Mouse (Mus musculus): ENCODE data around the gene Zfp747.
"Not testable (repeated sequence)": the region's sequence is repeated elsewhere in the genome, so short reads cannot be mapped to it uniquely, and the experiment has no call there.

The Zfp747 gene

DNA sequence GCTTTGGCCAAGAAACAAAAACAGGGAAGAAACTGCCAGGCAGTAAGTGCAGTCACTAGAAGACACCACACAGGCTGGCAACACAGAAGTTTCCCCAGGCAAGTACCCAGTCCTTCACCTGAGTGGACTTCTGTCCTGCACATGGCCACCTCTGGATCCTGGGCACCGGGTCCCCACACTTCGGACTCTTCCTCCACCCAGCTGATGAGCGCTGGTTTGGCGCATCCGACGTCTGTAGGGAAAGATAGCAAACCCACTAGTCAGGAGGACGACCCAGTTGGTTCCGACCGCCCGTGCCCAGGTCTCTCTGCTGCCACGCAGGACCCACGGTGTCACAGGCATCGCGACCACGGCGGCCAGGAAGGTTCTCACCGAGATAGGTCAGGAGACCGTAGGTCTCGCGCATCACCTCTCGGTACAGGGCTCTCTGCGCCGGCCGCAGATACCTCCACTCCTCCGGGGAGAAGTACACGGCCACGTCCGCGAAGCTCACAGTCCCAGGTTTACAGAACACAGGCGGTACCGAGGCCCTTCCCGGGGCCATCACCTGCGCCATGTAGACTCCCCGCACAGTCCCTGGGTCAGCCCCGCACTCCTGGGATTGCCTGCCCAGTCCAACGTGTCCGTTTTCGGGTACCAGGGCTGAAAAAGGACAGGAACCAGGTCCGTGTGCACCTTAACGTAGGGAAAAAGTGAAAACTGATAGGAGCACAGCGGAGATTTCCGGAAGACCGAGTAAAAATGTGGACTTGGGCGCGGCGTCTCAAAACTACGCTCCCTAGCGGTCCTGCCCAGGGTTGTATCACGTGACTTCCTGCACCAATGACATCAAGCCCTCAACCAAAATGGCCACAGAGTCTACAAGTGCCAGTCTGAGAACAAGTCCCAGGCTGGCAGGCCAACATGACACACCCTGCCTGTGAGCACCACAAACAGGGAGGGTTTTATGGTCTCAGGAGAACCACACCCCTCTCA, at the start of gene Zfp747:
Gene Zfp747, minus strand, starts transcription at position 780 of the 975 bp plus-strand sequence.
- ATAC-seq (ENCODE audit: low TSS enrichment): peak; percentile 94

DNA sequence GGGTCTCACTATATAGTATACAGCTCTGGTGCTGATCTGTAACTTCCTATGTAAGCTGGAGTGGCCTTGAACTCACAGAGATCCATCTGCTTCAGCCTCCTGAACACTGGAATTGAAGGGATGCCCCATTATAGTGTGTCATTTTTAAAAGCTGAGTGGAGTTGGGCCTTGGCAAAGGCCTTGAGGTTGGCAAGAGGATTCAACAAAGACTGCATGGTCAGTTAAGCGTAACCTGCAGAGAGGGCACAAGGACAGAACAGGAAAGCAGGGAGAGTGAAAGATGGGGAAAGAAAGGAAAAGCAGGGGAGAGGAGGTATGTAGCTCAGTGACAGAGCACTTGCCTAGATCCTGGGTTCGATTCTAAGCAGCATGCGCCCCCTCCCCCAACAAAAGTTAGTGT, 49.4 kb upstream of the Zfp747 start:
- ATAC-seq (ENCODE audit: low TSS enrichment): no peak

DNA sequence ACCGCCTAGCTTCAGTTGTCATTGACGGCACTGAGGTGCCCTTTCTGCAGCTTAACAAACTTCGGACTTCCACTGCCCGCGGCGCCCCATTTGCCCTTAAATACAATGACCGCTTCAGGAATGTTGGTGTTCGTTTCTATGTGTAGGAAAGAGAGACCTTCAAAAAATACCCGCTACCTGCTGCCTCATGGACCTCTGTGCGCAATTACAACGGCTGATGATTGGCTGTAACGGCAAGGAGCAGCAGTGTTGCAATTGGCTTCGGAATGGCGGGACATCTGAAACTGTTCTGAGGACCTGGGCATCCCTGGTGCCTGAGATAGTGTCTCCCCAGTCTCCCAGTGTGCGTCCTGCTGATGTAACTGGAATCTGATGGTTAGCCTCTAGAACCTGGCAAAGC, 46.4 kb upstream of the Zfp747 start:
- ATAC-seq (ENCODE audit: low TSS enrichment): peak; percentile 88; the same call in 1 of the 2 replicates

DNA sequence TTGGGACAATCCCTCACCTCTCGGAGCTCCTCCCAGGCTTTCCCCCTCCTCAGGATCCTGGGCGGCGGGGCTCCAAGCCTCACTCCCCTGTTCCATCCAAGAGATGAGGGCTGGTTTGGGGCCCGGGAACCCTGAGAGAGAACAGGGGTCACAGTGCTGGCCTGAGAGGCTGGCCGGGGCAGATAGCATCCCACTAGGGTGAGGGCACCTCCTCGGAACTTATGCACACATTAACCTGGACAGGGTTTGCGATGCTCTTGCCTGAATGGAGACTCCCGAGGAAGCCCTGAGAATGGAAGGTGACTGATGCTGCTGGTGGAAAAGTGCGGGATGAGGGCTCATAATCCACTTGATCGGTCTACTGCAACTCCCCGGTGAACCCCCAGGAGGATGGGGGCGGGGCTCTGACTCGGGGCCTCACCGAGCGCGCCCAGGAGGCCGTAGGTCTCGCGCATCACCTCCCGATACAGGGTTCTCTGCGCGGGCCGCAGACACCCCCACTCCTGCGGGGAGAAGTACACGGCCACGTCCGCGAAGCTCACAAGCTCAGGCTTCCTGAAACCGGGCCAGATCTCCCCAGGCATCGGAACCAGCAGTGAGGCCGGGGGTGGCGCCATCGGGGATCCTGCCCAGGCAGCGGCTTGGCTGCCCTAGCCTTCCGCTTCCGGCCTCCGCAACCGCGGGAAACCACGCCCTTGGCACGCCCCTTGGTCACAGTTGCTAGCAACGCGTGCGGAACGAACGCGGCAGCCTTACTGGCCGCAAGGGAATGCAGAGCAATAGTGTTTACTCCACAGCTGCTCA, 45.7 kb upstream of the Zfp747 start, which contains the start of gene Zfp688:
Gene Zfp688, minus strand, starts transcription at position 681 of the 804 bp plus-strand sequence.
- ATAC-seq (ENCODE audit: low TSS enrichment): peak; percentile 91

DNA sequence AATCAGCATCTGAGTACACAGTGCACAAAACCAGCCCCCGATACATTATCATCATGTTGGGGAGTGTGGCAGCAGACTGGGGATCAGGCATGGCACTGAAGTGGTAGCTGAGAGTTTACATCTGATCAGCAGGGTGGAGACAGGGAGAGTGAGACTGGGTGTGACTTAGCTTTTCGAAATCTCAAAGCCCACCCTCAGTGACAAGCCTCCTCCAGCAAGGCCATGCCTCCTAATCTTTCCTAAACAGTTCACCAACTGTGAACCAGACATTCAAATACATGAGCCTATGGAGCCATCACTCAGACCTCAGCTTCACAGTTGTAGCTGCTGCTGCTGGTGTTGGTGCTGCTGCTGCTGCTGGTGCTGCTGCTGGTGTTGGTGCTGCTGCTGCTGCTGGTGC, 35.6 kb upstream of the Zfp747 start:
- no peak for ATAC-seq (ENCODE audit: low TSS enrichment)

DNA sequence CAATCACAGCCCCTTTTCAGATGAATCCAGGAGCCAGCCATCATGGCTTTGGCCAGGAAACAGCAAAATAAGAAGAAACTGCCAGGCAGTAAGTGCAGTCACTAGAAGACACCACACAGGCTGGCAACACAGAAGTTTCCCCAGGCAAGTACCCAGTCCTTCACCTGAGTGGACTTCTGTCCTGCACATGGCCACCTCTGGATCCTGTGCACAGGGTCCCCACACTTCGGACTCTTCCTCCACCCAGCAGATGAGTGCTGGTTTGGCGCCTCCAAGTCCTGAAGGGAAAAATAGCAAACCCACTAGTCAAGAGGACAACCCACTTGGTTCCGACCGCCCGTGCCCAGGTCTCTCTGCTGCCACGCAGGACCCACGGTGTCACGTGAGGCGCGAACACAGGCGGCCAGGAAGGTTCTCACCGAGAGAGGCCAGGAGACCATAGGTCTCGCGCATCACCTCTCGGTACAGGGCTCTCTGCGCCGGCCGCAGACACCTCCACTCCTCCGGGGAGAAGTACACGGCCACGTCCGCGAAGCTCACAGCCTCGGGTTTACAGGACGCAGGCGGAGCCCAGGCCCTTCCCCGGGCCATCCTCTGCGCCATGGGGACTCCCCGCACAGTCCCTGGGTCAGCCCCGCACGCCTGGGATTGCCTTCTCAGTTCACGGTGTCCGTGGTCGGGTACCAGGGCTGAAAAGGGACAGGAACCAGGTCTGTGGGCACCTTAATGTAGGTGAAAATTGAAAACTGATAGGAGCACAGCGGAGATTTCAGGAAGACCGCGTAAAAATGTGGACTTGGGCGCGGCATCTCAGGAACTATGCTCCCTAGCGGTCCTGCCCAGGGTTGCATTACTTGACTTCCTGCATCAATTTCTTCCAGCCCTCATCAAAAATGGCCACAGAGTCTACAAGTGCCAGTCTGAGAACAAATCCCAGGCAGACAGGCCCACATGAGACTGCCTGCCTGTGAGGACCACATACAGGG, 30.4 kb upstream of the Zfp747 start, which contains the start of gene Zfp764:
Gene Zfp764, minus strand, starts transcription at position 821 of the 986 bp plus-strand sequence.
- peak; percentile 92 for ATAC-seq (ENCODE audit: low TSS enrichment)

DNA sequence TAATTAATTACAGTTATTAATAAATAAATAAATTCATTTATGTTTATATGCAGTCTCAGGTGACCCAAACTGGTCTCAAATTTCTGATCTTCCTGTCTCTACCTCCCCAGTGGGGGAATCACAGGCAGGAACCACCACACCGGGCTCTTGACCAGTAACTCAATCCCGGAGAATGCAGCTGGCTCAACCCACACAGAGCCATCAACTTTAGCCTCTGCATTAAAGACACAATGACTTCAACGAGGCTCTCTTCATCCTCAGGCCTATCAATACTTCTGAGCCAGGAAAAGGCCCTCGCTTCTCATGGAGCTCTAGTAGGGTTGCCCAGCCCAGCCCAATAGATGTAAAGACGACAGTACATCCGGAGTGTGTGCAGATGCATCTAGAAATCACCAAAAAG, 28.3 kb upstream of the Zfp747 start:
- not testable (repeated sequence) for ATAC-seq (ENCODE audit: low TSS enrichment)

DNA sequence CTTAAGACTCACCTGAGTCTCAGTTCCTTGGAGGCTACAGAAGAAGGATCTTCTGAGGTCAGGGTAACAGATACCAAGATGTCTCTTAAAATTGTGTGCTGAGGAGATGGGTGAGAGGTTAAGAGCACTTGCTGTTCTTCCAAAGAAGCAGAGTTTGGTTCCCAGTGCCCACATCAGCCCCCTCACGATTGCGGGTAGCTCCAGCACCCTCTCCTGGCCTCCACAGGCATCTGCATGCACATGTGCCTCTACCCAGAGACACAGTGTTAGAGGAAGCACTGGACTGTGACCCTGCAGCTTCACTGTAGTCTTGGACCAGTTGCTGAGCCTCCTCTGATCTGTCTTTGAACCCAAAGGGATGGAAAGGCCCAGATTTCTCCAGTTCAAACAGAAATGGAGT, 27.1 kb upstream of the Zfp747 start:
- no peak for ATAC-seq (ENCODE audit: low TSS enrichment)

DNA sequence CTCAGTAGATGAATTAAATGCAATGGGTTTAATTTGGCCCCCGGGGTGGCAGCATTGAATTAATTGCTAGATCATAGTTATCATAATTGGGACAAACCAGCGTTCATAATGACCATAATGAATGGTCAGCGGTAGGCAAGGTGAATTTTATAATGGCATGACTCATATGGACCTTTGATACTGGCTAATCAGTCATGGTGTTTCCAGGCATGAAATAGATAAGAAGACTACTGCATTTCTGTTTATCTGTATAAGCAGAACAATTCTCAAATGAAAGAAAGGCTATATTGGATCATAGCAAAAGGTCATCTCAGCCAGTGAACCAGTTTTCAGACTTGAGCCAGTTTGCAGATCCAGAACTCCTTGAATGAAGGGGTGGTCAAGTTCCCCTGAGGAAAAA, 24.5 kb upstream of the Zfp747 start:
- no peak for ATAC-seq (ENCODE audit: low TSS enrichment)

DNA sequence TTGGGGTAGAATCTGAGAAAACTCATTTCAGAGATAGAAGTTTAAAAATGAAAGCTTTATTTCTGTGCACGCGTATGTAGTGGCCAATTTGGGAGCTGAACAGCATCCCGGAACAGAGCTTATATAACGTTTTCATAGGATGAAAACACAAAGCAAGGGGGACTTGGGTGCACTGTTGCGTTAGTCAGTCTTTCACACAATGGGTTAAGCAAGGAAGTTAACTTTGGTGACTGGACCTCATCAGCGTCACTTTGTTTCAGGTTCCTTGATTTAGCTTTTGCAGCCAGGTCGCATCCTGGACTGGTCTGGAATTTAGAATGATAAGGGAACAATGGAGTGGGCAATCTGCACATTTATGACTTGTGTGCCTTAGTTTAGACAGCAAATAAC, 18.1 kb upstream of the Zfp747 start:
- ATAC-seq (ENCODE audit: low TSS enrichment): 0 out of 2 replicates have a peak, but pooled peaks have one; percentile 10

DNA sequence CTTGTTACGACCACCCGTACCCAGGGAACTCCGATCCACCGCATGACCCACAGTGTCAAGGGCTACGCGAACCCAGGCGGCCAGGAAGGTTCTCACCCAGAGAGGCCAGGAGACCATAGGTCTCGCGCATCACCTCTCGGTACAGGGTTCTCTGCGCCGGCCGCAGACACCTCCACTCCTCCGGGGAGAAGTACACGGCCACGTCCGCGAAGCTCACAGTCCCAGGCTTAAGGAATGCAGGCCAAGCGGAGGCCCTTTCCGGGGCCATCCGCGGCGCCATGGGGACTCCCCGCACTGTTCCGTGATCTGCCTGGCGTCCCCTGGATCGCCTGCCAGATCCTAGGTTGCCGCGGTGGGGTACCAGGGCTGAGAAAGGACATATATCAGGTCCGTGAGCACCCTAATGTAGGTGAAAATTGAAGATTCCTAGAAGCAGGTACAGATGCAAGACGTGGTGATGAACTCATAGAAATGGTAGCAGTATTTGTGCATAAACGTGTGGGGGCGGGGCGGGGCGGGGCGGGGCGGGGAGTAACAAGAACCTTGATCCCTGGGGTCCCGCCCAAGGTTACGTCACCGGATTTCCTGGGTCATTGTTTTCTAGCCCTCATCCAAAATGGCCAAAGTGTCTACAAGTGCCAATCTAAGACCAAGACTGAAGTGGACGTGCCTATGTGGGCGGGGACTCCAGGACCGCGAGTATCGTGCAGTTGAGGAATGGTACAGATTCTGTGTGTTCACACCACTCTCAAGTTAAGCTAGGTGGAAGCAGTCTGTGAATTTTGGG, 17.5 kb upstream of the Zfp747 start, which contains the start of gene E430018J23Rik:
Gene E430018J23Rik, minus strand, starts transcription at position 473 of the 787 bp plus-strand sequence.
- peak; percentile 81 for ATAC-seq (ENCODE audit: low TSS enrichment)

DNA sequence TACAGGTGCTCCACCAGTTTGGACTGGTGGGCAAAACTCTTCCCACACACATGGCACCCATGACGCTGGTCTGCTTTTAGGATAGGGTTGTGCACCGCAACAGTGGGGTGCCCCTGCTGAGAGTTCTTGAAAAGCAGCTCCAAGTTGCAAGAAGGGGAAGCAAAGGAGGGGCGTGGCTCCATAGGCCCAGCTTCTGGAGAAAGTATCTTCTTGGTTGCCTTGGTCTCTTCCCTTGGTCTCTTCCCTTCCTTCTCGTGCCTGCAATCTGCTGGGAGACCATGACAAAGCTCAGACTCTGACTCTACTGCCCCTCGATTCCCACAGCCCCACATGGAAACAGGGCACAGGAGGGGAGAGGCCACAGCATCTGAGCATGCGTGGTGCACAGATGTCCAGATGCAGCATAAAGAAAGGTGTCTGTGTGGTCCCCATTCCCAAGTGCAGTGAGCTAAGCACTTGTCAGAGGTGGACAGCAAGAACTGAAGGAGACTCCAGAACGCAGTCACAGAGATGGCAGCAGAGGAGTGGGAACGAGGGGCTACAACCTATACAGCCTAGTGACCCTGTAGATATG, 16.5 kb upstream of the Zfp747 start:
- ATAC-seq (ENCODE audit: low TSS enrichment): no peak

DNA sequence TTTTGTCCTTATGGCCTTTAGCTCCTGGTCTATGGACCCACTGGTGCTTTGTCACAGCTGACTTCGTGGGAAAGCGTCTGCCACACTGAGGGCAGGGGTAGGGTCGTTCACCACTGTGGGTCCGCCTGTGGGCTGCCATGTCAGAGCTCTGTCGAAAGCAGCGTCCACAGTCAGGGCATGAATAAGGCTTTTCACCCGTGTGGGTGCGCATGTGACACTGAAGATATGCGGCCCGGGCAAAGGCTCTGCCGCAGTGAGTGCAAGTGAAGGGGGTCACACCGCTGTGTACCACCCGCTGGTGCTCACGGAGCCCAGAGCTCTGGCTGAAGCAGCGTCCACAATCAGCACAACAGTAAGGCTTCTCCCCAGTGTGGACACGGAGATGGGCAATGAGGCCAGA, 15.7 kb upstream of the Zfp747 start:
- no peak for ATAC-seq (ENCODE audit: low TSS enrichment)

DNA sequence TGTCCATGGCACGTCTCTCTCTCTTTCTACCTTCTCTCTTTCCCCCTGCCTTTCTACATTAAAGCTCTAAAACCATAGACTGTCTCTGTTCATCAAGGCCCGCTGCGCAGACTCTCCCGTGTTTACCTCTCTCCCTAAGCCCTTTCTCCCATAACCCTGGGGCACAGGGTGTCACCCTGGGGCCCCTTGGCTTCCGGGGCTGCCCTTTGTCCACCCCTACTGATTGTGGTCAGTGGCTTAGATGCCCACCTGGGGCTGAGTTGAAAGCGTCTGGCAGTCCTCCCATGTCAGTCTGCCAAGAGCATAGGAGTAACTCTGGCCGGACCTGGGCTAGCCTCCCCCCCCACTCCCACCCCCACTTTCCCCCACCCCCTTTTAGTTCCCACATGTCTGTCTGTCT, 14.5 kb upstream of the Zfp747 start:
- ATAC-seq (ENCODE audit: low TSS enrichment): no peak

DNA sequence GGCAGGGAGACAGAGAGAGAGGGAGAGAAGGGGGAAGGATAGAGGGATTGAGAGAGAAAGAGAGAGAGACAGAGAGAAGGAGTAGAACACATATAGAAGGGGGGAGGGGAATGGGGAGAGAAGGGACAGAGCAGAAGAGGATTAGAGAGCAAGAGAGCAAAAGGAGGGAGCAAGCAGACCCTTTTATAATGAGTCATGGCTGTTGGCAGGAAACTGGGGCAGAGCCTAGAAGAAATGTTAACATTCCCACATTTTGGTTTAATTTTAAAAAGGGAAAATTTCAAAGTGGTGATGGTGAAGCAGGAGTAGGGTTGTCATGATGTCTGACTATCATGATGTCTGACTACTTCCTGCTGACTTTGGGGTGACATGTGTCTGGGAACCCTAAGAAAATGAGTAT, 12.4 kb upstream of the Zfp747 start:
- not testable (repeated sequence) for ATAC-seq (ENCODE audit: low TSS enrichment)

DNA sequence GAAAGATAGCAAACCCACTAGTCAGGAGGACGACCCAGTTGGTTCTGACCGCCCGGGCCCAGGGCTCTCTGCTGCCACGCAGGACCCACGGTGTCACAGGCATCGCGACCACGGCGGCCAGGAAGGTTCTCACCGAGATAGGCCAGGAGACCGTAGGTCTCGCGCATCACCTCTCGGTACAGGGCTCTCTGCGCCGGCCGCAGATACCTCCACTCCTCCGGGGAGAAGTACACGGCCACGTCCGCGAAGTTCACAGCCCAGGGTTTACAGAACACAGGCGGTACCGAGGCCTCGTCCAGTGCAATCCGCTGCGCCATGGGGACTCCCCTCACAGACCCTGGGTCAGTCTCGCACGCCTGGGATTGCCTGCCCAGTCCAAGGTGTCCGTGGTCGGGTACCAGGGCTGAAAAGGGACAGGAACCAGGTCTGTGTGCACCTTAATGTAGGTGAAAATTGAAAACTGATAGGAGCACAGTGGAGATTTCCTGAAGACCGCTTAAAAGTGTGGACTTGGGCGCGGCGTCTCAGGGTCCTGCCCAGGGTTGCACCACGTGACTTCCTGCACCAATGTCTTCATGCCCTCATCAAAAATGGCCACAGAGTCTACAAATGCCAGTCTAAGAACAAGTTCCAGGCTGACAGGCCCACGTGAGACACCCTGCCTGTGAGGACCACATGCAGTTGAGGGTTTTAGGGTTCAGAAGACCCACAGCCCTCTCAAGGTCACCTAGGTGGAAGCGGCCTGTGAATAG, 11.0 kb upstream of the Zfp747 start, which contains the start of gene 9130019O22Rik:
Gene 9130019O22Rik, minus strand, starts transcription at position 526 of the 752 bp plus-strand sequence.
- peak; percentile 82 for ATAC-seq (ENCODE audit: low TSS enrichment)

DNA sequence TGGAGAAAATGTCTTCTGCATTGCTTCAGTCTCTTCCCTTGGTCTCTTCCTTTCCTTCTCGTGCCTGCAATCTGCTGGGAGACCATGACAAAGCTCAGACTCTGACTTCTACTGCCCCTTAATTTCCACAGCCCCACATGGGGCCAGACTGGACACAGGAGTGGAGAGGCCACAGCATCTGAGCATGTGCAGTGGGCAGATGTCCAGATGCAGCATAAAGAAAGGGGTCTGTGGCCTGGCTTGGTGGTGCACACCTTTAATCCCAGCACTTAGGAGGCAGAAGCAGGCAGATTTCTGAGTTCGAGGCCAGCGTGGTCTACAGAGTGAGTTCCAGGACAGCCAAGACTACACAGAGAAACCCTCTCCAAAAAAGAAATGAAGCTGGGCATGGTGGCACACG, 9.7 kb upstream of the Zfp747 start:
- ATAC-seq (ENCODE audit: low TSS enrichment): not testable (repeated sequence)

DNA sequence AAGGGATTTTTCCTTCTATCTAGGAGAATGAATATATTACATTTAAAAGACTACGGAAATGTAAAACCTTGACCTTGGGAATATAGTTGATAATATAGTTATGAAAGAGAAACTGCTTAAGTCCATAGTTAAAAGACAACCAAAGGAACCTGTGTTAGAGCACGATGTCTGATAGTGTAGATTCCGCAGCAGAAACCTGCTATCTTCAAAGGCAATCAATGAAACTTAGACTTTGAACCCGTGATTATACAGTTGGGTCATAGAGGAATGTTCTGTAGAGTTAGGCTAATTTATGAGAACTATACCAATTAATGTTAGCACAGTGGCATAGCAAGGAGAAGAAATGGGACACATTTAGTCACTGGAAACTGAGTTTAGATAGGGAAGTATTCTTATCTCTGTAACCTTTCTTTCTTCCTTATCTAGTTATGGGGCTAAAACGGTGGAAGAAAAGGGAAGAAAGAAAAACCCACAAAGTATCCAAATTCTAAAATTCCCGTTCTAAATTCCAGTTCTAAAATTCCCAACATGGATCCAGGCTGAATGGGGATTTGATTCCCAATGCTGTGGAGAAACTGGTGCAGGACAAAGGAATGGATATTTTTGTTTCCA, 2.6 kb upstream of the Zfp747 start:
- ATAC-seq (ENCODE audit: low TSS enrichment): no peak

DNA sequence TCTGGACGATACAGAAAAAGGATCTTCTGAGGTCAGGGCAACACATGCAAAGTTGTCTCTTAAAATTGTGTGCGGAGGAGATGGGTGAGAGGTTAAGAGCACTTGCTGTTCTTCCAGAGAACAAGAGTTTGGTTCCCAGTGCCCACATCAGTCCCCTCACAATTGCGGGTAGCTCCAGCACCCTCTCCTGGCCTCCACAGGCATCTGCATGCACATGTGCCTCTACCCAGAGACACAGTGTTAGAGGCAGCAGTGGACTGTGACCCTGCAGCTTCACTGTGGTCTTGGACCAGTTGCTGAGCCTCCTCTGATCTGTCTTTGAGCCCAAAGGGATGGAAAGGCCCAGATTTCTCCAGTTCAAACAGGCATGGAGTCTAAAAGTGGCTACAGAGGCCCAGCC, 4.0 kb downstream of the Zfp747 start:
- not testable (repeated sequence) for ATAC-seq (ENCODE audit: low TSS enrichment)

Measured in frontal cortex, adult (tissue).